Mouse (Mus musculus) gastrocnemius, postnatal 14 days (tissue): ENCODE measurements around the gene Zfyve1. TPM values are rescaled to one million over a fixed set of nuclear protein-coding genes. Genes with fewer than 3 reads are reported as not detected.

Experiments
- DNase-seq: peaks from one replicate; pipeline ENCODE4 v3.0.0; 2021; ENCODE audit warnings: mixed read lengths
- intact Hi-C: fragments of 180-260 bp; cut with DNase I; formaldehyde crosslinking; loops from one replicate; pipeline ENCODE4 v1.15.1; 2025; ENCODE audit warnings: low total_unique reads
- total RNA-seq, 2 experiments: library from RNA; stranded (reverse); gene quantifications; 2 replicates each; pipeline ENCODE4 v1.2.3; 2021

Zfyve1 gene
- total RNA-seq, 2 experiments from 2014 or later: 14.1 to 19.1 TPM

GRCm38 (mm10) chr12:83586628-83587027 is 10.4 kb downstream of the Zfyve1 start:
- DNase-seq: no peak
- intact Hi-C loops: no loop called here

GRCm38 (mm10) chr12:83582747-83583146 is 14.3 kb downstream of the Zfyve1 start:
- DNase-seq: no peak
- intact Hi-C loops: no loop called here

GRCm38 (mm10) chr12:83582106-83582505 is 14.9 kb downstream of the Zfyve1 start:
- no peak for DNase-seq
- intact Hi-C loops: no loop called here

GRCm38 (mm10) chr12:83580283-83580682 is 16.7 kb downstream of the Zfyve1 start:
- intact Hi-C loops: no loop called here
- DNase-seq: no peak

- DNase-seq: no peak
- intact Hi-C loops: no loop called here
Measured at GRCm38 (mm10) chr12:83578896-83579569, 18.0 kb downstream of the Zfyve1 start.

GRCm38 (mm10) chr12:83578356-83578755 is 18.7 kb downstream of the Zfyve1 start:
- intact Hi-C loops: no loop called here
- no peak for DNase-seq

- no peak for DNase-seq
- intact Hi-C loops: no loop called here
Measured at GRCm38 (mm10) chr12:83577445-83577844, 19.6 kb downstream of the Zfyve1 start.

- intact Hi-C loops: no loop called here
- DNase-seq: no peak
Measured at GRCm38 (mm10) chr12:83572717-83573116, 24.3 kb downstream of the Zfyve1 start.

- DNase-seq: no peak
- intact Hi-C loops: no loop called here
Measured at GRCm38 (mm10) chr12:83569866-83570265, 27.2 kb downstream of the Zfyve1 start.

- intact Hi-C loops: no loop called here
- no peak for DNase-seq
Measured at GRCm38 (mm10) chr12:83562589-83562988, 34.4 kb downstream of the Zfyve1 start.

- intact Hi-C loops: no loop called here
- DNase-seq: no peak
Measured at GRCm38 (mm10) chr12:83560189-83560588, 36.8 kb downstream of the Zfyve1 start.

GRCm38 (mm10) chr12:83558496-83558895 is 38.5 kb downstream of the Zfyve1 start:
- intact Hi-C loops: no loop called here
- no peak for DNase-seq

- no peak for DNase-seq
- intact Hi-C loops: no loop called here
Measured at GRCm38 (mm10) chr12:83555605-83556004, 41.4 kb downstream of the Zfyve1 start.

GRCm38 (mm10) chr12:83553816-83554215 is 43.2 kb downstream of the Zfyve1 start:
- intact Hi-C loops: no loop called here
- no peak for DNase-seq

- intact Hi-C loops: no loop called here
- DNase-seq: no peak
Measured at GRCm38 (mm10) chr12:83551305-83551704, 45.7 kb downstream of the Zfyve1 start.

- DNase-seq: no peak
- intact Hi-C loops: no loop called here
Measured at GRCm38 (mm10) chr12:83544791-83545190, 52.2 kb downstream of the Zfyve1 start.

- DNase-seq: no peak
- intact Hi-C loops: no loop called here
Measured at GRCm38 (mm10) chr12:83543997-83544396, 53.0 kb downstream of the Zfyve1 start.

GRCm38 (mm10) chr12:83536039-83536438 is 61.0 kb downstream of the Zfyve1 start:
- intact Hi-C loops: no loop called here
- no peak for DNase-seq

GRCm38 (mm10) chr12:83535428-83535827 is 61.6 kb downstream of the Zfyve1 start:
- intact Hi-C loops: no loop called here
- no peak for DNase-seq

- DNase-seq: no peak
- intact Hi-C loops: no loop called here
Measured at GRCm38 (mm10) chr12:83534190-83534589, 62.8 kb downstream of the Zfyve1 start.

GRCm38 (mm10) chr12:83532966-83533365 is 64.1 kb downstream of the Zfyve1 start:
- intact Hi-C loops: no loop called here
- DNase-seq: no peak

GRCm38 (mm10) chr12:83531992-83532391 is 65.0 kb downstream of the Zfyve1 start:
- no peak for DNase-seq
- intact Hi-C loops: no loop called here
